Mouse (Mus musculus) Patski (cell line): ENCODE measurements at regions not wholly inside any gene's neighbourhood (a gene's known extent, or its start where the extent isn't known, plus 50 kb on each side); places are given as distances from the start of the nearest gene placed in this dataset.

Source experiments
- ATAC-seq: fragments of 100-300 bp; one replicate; pipeline ENCODE4 v1.8.0; 2021
- CTCF ChIA-PET: fragments of 350-600 bp; sonication (Branson Sonifier 250); formaldehyde crosslinking; loops from one replicate; lab custom pipeline; 2022; ENCODE audit warnings: inconsistent platforms; lab: Charles Lee
- POLR2A ChIA-PET: fragments of 350-600 bp; sonication (Branson Sonifier 250); formaldehyde crosslinking; loops from one replicate; lab custom pipeline; 2022; ENCODE audit warnings: antibody characterized with exemption, inconsistent platforms; lab: Charles Lee
- DNase-seq: peaks from one replicate; pipeline ENCODE4 v3.0.0-alpha.2; 2011; ENCODE audit warnings: low read depth, low spot score
- H3K27me3 ChIP-seq: fragments of 371-371 bp; one replicate; pipeline ENCODE4 v1.5.1; 2021
- CTCF ChIP-seq: fragments of 100-300 bp; IDR thresholded peaks from one replicate; pipeline ENCODE4 v1.5.1; 2021
- in situ Hi-C: fragments of 300-500 bp; cut with MboI; formaldehyde crosslinking; loops from 3 replicates; pipeline ENCODE4 v1.11.1; 2018; ENCODE audit warnings: low pct_unique_long_range_greater_than_20kb, mixed read lengths

DNA sequence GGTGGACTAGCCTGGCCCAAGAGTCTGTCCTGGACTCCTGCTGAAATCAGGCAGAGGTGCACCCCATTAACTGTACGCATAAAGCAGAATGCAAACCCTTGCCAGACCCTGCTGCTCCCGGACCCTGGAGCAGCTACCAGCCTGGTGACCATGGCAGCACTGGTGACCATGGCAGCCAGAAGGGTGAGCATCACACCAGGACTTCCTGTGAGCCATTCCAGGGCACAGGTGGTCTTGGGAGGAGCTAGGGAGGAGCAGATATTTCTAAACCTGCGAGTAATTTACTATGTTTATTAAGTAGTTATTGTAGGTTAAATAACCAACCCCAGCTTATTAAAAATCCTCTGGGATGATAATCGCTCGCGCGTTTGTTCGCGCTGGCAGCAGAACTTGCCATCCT, 113.8 kb downstream of the Plxna1 start:
- TF ChIP-seq CTCF: no peak
- peaks cover 18% of the 10 kb centered on the region for H3K27me3 ChIP-seq
- DNase-seq (no peak), ATAC-seq (no peak)
- POLR2A ChIA-PET: no interaction called here
- CTCF ChIA-PET: no interaction called here
- in situ Hi-C loops: no loop called here

- TF ChIP-seq CTCF: no peak
- H3K27me3 ChIP-seq: peaks cover 17% of the 10 kb centered on the region
- ChIA-PET POLR2A (no interaction called here), CTCF (no interaction called here)
- ATAC-seq (no peak), DNase-seq (no peak)
- in situ Hi-C loops: no loop called here
Measured at GRCm38 (mm10) chr6:89249303-89249702, 113.1 kb downstream of the Plxna1 start.

GRCm38 (mm10) chr6:89251641-89252040, 110.8 kb downstream of the Plxna1 start:
- in situ Hi-C loops: no loop called here
- ChIA-PET CTCF (interaction anchor here (1.8 kb wide), 1 partner anchor 15 kb away, joined by 4 read pairs; no protein-coding TSS in a partner anchor), POLR2A (no interaction called here)
- no peak for TF ChIP-seq CTCF
- H3K27me3 ChIP-seq: peaks cover 5% of the 10 kb centered on the region
- DNase-seq (no peak), ATAC-seq (no peak)

GRCm38 (mm10) chr6:89256022-89256421, 106.4 kb downstream of the Plxna1 start:
- no peaks in the 10 kb centered on the region for H3K27me3 ChIP-seq
- in situ Hi-C loops: no loop called here
- ChIA-PET POLR2A (no interaction called here), CTCF (no interaction called here)
- DNase-seq (no peak), ATAC-seq (no peak)
- no peak for TF ChIP-seq CTCF

DNA sequence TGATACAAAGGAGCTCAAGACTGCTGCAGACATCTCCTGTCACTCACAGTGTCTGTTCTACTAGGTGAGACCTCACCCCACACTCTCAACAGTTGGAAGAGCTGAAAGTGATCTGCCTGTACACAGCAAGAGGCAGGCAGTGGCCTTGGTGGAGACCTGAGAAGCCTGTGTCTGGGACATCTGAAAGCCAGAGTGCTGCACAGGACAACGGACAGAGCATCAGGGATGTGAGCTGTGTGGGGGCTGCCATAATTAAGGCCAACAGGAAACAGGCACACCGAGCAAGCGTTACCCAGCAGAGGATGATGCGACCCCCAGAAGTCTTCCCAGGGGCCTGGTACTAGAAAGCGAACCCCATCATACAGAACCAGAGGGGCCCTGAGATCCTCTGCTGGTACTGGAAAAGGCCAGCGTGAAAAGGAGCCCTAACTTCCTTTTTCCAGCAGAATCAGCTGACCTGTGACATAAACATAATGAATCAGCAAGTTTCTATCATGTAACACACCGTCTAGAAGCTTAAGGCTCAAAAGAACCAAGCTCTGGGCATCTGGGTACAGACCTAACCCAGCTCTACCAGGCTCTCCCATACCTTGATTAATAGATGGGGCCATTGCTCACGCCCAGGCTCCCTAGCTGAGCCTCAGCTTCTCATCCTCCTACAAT, 105.7 kb downstream of the Plxna1 start:
- DNase-seq: no peak
- TF ChIP-seq CTCF: no peak
- in situ Hi-C loops: no loop called here
- H3K27me3 ChIP-seq: no peaks in the 10 kb centered on the region
- CTCF ChIA-PET: no interaction called here
- POLR2A ChIA-PET: no interaction called here
- no peak for ATAC-seq

DNA sequence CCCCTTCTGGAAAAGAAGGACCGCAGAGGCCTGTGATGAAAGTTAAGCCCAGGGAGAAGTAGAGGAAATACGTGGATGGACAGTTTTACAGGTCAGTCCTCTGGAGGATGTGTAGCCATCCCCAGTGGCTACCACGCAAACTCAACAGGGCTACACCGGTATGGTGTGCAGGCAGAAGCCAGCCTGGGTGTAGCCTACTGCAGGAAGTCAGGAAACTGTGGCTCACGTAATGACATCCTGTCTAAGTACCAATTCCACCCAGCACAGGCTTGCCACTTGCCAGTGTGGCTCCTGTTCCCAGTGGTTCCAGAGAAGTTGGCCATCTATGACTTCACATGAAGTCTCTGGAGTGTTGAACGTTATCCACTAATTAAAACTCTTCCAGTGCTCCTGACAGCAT, 105.0 kb downstream of the Plxna1 start:
- no peaks in the 10 kb centered on the region for H3K27me3 ChIP-seq
- DNase-seq (no peak), ATAC-seq (no peak)
- CTCF ChIA-PET: no interaction called here
- in situ Hi-C loops: no loop called here
- POLR2A ChIA-PET: no interaction called here
- no peak for TF ChIP-seq CTCF

DNA sequence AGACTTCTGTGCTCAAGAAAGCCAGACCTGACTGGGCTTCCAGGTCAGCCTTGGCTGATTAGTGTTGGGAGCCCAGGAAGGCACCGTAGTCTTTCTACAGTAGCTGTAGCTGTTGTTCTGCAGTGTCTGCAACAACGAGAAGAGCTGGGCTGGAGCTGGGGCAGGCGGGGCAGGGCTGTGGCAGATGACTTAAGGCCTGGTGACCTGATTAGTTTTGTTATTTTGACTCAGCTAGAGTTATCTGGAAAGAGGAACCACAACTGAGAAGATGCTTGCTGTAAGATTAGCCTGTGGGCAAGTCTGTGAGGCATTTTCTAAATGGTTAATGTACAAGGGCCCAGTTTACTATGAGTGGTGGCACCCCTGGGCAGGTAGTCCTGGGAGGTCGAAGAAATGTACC, 104.3 kb downstream of the Plxna1 start:
- DNase-seq: no peak
- no peaks in the 10 kb centered on the region for H3K27me3 ChIP-seq
- ATAC-seq: no peak
- CTCF ChIA-PET: no interaction called here
- POLR2A ChIA-PET: no interaction called here
- in situ Hi-C loops: no loop called here
- no peak for TF ChIP-seq CTCF

DNA sequence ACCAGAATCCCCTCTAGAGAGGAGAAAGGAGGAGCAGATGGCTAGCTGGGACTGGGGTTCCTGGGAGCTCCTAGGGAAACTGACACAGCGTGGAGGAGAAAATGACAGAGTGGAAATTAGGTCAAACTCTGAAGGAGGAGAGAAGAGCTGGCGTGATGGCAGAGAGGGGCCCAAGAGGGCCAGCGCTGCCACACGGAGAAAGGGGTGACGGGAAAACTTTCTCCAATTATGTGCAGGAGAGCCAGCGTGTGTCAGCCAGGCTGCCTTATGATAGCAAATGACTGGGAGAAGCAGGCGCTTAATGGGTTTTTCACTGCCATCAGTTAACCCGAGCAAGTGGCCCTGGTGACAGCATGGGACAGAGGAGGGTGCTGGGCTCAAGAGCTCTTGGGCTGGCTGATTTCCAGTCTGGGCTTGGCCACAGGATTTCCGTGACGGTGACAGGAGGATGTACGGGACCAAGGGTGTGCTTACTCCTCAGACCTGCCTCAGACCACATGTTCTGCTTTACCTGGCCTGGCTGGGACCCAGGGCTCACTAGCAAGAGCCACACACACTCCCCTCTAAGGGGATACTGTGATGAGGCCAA, 102.9 kb downstream of the Plxna1 start:
- ChIA-PET CTCF (interaction anchor here (1.0 kb wide), 1 partner anchor 25 kb away, joined by 3 read pairs; no protein-coding TSS in a partner anchor), POLR2A (no interaction called here)
- no peak for TF ChIP-seq CTCF
- peaks cover 2% of the 10 kb centered on the region for H3K27me3 ChIP-seq
- ATAC-seq: no peak
- in situ Hi-C loops: no loop called here
- no peak for DNase-seq

DNA sequence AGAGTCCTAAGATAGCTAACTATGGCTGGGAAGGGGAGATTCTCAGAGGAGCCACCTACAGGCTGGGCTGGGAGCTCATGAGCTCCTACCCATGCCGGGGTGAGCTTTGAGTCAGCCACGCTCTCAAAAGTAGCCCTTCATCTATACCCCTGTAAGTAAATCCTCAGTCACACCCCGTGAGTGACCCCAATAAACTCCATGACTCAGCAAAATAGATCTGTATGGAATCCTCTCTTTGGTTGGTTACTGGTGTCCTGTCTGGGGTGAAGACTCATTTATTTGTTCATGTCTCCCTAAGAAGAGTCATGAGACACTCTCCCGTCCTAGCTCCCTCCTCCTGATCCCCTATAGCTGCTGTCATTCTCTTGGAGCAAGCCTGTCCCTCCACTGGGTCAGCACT, 99.5 kb downstream of the Plxna1 start:
- no peak for DNase-seq
- no peak for ATAC-seq
- peaks cover 8% of the 10 kb centered on the region for H3K27me3 ChIP-seq
- ChIA-PET CTCF (no interaction called here), POLR2A (no interaction called here)
- no peak for TF ChIP-seq CTCF
- in situ Hi-C loops: no loop called here

- ChIA-PET CTCF (no interaction called here), POLR2A (no interaction called here)
- no peak for ATAC-seq
- DNase-seq: no peak
- in situ Hi-C loops: no loop called here
- peaks cover 12% of the 10 kb centered on the region for H3K27me3 ChIP-seq
- no peak for TF ChIP-seq CTCF
Measured at GRCm38 (mm10) chr6:89265296-89265695, 97.1 kb downstream of the Plxna1 start.
